Mouse (Mus musculus): ENCODE measurements around the gene 1700003E16Rik. TPM values are rescaled to one million over a fixed set of nuclear protein-coding genes. Genes with fewer than 3 reads are reported as not detected.

Gene 1700003E16Rik
- polyA plus RNA-seq (2012; fragmentation: generic; extraction: Trizol), result 1 to 10 TPM; 2.0 to 4.9 TPM

DNA sequence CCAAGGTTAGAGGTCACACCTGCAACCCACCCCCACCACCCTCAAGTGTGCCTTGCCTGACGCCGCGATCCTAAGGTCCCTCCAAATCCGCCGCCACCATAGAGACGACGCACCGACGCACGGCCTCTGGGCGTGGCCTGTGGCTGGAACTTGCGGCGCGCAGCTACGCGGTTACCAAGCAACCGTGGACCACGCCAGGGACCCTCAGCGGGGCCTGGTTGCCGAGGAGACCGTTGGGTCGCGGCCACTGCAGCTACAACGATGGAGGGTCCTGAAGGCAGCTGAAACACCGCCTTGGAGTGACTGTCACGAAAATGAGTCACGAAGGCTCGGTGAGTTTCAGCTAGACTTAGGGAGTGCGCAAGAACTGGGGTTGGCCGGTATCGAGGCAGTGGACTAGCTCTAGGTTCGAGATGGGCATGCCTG is at the start of gene 1700003E16Rik, which contains the start of gene Wdr54:
Gene 1700003E16Rik (plus strand): TSS at position 146 of the 426 bp plus-strand sequence.
Gene Wdr54 (minus strand): TSS at position 139 of the 426 bp plus-strand sequence.

GRCm38 (mm10) chr6:83108762-83109668 is 47.2 kb upstream of the 1700003E16Rik start, which contains the start of gene Mrpl53:
TSS of gene Mrpl53 (plus strand) at chr6:83109040.

GRCm38 (mm10) chr6:83115011-83115671 is 41.1 kb upstream of the 1700003E16Rik start, which contains the start of gene Mogs:
TSS of gene Mogs (plus strand) at chr6:83115496.

DNA sequence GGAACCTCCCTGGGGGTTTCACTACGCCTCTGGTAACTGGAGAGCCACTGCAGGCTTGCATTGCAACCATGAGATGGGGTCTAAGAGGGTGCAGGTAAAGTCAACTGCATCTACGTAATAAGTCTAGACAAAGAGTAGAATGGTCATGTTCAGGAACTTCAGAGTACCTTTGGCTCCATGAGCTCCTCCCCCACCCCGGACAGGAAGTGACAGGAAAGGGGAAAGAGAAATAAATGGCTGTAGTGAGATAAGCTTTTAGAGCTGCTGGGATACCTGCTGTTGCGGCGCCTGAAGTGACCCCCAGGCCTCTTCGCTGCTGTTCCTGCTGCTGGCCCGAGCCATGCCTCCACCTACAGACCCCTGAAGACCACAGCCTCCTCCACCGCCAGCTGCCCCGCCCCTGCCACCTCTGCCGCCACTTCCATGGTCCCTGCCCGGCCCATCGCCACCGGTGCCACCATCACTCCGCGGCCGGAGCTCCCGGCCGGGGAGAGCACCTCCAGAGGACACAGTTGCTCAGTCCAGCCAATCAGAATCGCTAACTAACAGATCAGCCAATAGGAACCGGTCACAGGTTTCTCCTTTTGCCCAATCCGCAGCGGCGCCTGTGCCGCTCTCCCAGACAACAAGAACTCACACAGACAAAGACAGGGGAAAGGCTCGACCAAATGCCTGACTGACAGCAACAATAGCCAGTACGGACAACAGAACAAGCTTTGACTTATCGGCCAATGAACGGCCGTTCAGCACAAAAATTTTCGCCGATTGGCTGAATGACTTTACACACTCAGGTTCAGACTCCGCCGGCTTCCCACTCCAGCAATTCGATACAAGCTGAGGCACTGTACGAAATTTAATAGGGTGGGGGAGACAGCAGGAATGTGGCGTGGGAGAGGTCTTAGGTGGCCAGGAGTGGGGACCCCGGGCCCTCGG is 35.0 kb upstream of the 1700003E16Rik start, which contains the start of gene Wbp1:
Gene Wbp1 (minus strand): TSS at position 630 of the 933 bp plus-strand sequence.

DNA sequence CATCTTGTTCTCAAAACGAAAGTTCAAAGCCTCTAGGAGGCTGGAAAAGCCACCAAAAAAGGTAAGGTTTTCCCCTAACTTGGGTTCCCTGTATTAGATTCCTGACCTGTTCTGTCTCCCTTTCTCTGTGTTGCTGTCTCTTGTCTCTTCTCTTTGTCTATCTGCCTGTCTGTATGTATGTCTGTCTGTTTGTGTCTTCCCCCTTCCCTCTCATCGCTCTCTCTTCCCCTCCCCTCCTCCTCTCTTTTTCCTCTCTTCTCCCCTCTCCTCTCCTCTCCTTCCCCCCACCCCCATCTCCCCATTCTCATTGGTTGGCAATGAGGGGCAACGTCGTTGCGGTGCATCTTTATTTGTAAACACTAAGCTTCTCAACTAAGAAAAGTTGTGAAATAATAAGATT is 30.9 kb upstream of the 1700003E16Rik start, which contains the start of gene Ino80b:
Gene Ino80b (minus strand): TSS at position 101 of the 400 bp plus-strand sequence.

GRCm38 (mm10) chr6:83134951-83135513 is 21.2 kb upstream of the 1700003E16Rik start, which contains the start of gene Rtkn:
TSS of gene Rtkn (plus strand) at chr6:83135463.

DNA sequence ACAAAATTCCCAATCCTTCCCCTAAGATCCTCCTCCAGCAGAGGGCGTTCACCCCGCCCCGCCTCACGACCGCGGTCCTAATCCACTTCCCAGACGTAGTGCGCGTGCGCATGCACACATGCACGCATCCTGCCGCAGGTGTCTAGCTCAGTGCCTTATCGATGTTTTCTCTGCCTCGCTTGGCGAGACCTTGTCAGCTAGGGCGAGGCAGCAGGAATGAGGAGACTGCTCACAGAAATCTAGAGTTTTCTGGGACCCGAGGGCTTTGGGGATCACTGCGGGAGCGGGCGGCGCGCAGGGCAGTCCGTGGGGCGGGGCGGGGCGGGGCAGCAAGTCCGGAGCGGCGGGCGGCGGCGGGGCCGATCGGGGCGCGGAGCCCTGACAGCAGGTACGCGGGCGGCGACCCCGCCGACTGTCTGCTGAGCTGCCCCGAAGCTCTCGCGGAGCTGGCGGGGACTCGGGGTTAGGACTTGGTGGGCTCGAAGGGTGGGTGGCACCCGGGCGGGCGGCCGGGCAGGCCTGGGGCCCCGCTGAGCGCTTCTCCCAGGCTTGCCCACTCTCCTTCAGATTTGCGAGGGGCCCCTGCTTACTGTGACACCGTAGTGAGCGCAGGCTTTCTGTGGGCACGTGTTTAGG is 9.5 kb downstream of the 1700003E16Rik start, which contains the start of gene Dctn1:
Gene Dctn1 (plus strand): TSS at position 314 of the 636 bp plus-strand sequence.

Other genes with a start within 250 kb of the 1700003E16Rik start
- not detected for gene Sema4f, start 216.6 kb upstream of the 1700003E16Rik start, polyA plus RNA-seq (2012; fragmentation: generic; extraction: Trizol)
- gene M1ap, start 209.5 kb upstream of the 1700003E16Rik start, polyA plus RNA-seq (2012; fragmentation: generic; extraction: Trizol), result 1 to 10 TPM; 1.2 to 8.0 TPM
- gene Dok1, start 122.9 kb upstream of the 1700003E16Rik start, polyA plus RNA-seq (2012; fragmentation: generic; extraction: Trizol), result 10 to 100 TPM; 32.8 to 94.4 TPM
- gene Loxl3, start 122.2 kb upstream of the 1700003E16Rik start, polyA plus RNA-seq (2012; fragmentation: generic; extraction: Trizol), result 10 to 100 TPM; 24.3 to 39.1 TPM
- 100 to 1,000 TPM; 171 to 221 TPM for gene Aup1, start 101.9 kb upstream of the 1700003E16Rik start, polyA plus RNA-seq (2012; fragmentation: generic; extraction: Trizol)
- gene Htra2, start 101.1 kb upstream of the 1700003E16Rik start, polyA plus RNA-seq (2012; fragmentation: generic; extraction: Trizol), result 10 to 100 TPM; 41.6 to 88.1 TPM
- gene Dqx1, start 98.6 kb upstream of the 1700003E16Rik start, polyA plus RNA-seq (2012; fragmentation: generic; extraction: Trizol), result under 1 TPM; 0.07 to 0.87 TPM
- gene Tlx2, start 86.1 kb upstream of the 1700003E16Rik start, polyA plus RNA-seq (2012; fragmentation: generic; extraction: Trizol), result under 1 TPM; 0.18 to 0.23 TPM
- gene Pcgf1, start 78.5 kb upstream of the 1700003E16Rik start, polyA plus RNA-seq (2012; fragmentation: generic; extraction: Trizol), result 10 to 100 TPM; 10.3 to 29.5 TPM
- 1 to 10 TPM in 1 of 2 experiments, under 1 TPM in 1; 0.62 to 2.1 TPM for gene Lbx2, start 70.0 kb upstream of the 1700003E16Rik start, polyA plus RNA-seq (2012; fragmentation: generic; extraction: Trizol)
- 1 to 10 TPM in 1 of 2 experiments, under 1 TPM in 1; 0.27 to 2.7 TPM for gene Ccdc142, start 54.8 kb upstream of the 1700003E16Rik start, polyA plus RNA-seq (2012; fragmentation: generic; extraction: Trizol)
- gene Gm42688, start 54.8 kb upstream of the 1700003E16Rik start, polyA plus RNA-seq (2012; fragmentation: generic; extraction: Trizol), result 1 to 10 TPM in 1 of 2 experiments, under 1 TPM in 1; 0.48 to 2.7 TPM
- gene Mrpl53, start 47.4 kb upstream of the 1700003E16Rik start, polyA plus RNA-seq (2012; fragmentation: generic; extraction: Trizol), result 10 to 100 TPM; 66.9 to 76.7 TPM
- 10 to 100 TPM; 16.6 to 26.2 TPM for gene Mogs, start 40.9 kb upstream of the 1700003E16Rik start, polyA plus RNA-seq (2012; fragmentation: generic; extraction: Trizol)
- 100 to 1,000 TPM in 1 of 2 experiments, 10 to 100 TPM in 1; 83.4 to 162 TPM for gene Wbp1, start 34.8 kb upstream of the 1700003E16Rik start, polyA plus RNA-seq (2012; fragmentation: generic; extraction: Trizol)
- gene Ino80b, start 31.0 kb upstream of the 1700003E16Rik start, polyA plus RNA-seq (2012; fragmentation: generic; extraction: Trizol), result 10 to 100 TPM; 44.3 to 55.0 TPM
- 10 to 100 TPM; 24.9 to 34.2 TPM for gene Rtkn, start 20.9 kb upstream of the 1700003E16Rik start, polyA plus RNA-seq (2012; fragmentation: generic; extraction: Trizol)
- 1 to 10 TPM; 6.6 to 10.0 TPM for gene Wdr54, start within 50 bp of the 1700003E16Rik start, polyA plus RNA-seq (2012; fragmentation: generic; extraction: Trizol)
- gene Dctn1, start 9.5 kb downstream of the 1700003E16Rik start, polyA plus RNA-seq (2012; fragmentation: generic; extraction: Trizol), result 100 to 1,000 TPM in 1 of 2 experiments, 10 to 100 TPM in 1; 46.5 to 121 TPM
- gene Slc4a5, start 63.4 kb downstream of the 1700003E16Rik start, polyA plus RNA-seq (2012; fragmentation: generic; extraction: Trizol), result under 1 TPM in 1 of 2 experiments, not detected in 1; 0.02 TPM
- 10 to 100 TPM; 10.4 to 16.0 TPM for gene Mthfd2, start 169.5 kb downstream of the 1700003E16Rik start, polyA plus RNA-seq (2012; fragmentation: generic; extraction: Trizol)
- gene Mob1a, start 169.6 kb downstream of the 1700003E16Rik start, polyA plus RNA-seq (2012; fragmentation: generic; extraction: Trizol), result 10 to 100 TPM in 1 of 2 experiments, 1 to 10 TPM in 1; 1.6 to 24.1 TPM
- gene Bola3, start 192.7 kb downstream of the 1700003E16Rik start, polyA plus RNA-seq (2012; fragmentation: generic; extraction: Trizol), result 10 to 100 TPM; 59.8 to 90.4 TPM

All from C3H10T1/2 (cell line).